Mouse (Mus musculus): ENCODE data around the gene Rcor1. TPM values are rescaled to one million over a fixed set of nuclear protein-coding genes. Genes with fewer than 3 reads are reported as not detected.

Rcor1 gene
- total RNA-seq, 4 experiments from 2014 or later = 5.5 to 6.9 (median 5.8) TPM

DNA sequence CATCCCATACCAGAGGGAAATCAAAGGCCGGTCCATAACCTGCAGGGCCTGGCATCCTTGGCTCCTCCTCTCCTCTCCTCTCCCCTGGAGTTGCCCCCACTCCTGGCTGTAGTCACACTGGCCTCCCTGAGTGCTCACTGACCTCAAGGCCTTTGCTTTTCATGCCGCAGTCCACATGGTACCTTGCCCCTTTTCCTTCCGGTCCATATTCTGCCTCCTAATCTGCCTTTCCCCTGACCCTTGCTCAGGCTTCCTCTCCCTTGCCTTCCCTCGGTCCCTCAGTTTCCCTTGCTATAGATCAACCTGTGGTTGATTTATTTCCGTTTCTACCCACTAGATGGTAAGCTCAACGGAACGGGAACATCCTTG lies 122.8 kb downstream of the Rcor1 start:
- DNase-seq (ENCODE audit: low spot score in 2 of 2) = no peak

DNA sequence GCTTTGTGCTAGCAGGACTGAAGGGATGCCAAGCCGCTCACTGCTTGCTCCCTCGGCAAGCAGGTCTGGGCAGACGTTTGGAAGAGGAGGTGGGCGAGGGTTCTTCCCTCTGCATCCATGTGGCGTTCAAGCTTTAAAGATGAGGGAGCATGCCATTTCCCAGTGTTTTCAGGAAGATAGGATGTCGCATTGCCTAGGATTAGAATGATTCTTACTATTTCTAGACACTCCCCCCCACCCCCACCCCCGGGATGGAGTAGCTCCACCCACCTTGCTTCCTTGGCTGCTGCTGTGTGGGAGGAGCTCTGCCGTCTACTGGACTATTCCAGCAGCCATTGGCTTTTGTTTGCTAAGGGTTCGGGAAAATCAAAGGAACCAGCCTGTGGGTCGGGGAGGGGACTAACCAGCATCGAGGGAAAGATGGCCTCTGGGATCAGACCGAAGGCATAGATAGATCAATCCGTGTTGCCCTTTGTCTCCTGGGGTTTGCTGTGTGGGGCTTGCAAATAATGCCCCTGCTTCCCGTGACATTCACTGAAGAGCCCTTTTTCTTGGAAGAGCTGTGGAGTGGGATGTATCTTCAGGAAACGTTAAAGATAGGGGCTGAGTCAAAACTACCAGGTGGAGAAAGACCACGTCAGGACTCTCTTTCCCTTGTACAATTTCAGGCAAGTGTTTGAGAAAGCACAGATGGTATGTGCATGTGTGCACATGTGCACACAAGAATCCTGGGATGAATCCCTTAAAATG lies 123.3 kb downstream of the Rcor1 start:
- no peak for DNase-seq (ENCODE audit: low spot score in 2 of 2)

DNA sequence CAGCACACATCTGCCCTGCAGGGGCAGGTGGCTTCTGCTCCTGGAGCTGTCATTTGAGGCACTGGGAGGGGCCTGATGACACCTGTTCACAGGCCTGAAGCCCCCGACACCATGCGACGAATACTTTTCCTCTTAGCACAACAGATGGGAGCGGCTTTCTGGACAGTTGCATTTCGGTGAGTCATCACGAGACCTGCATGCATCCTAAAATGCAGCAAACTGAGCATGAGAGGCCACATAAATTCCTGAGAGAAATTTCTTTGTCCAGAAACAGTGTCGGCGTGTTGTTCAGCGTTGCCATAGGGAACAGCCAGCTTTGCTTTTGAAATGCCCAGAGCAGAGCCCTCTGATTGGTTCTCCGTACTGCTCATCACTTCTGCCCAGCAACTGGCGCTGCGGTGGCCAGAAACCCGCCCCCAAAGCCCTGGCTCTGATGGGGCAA lies 125.2 kb downstream of the Rcor1 start:
- peak; percentile 81 to 83 for DNase-seq (ENCODE audit: low spot score in 2 of 2)

DNA sequence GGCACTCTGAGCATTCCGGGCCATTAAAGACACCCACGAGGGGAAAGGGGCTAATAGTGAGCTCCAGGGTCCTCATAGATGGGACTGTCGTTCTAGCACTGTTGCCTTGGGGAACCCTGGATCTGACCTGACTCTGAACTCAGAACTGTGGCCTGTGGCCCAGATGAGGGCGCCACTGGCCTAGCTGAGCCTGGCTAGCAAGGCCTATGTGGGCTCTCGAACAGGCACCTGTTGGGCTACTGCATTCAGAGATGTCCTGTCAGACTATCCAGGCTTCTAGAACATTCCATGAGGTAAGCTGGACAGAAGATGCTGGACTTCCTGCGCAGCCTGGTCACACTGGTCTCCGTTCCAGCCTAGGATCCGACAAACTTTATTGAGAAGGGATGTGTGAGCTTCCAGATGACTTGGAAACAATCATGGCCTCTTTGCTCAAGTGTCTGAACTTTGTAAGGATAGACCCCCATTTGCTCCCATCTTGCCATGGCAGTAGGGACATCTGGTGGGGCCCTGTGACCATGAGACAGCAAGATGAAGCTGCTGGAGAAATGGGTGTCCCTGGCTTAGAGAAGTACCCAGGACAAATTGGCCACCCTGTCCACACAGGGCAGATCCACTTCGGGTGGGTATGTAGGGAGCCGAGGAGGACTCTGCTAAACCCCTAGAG lies 126.1 kb downstream of the Rcor1 start:
- DNase-seq (ENCODE audit: low spot score in 2 of 2) = no peak

Other genes starting within 250 kb of the Rcor1 start
- under 1 TPM in 2 of 4 experiments, not detected in 2; 0.35 to 0.52 TPM for gene Mok, start 198.4 kb upstream of the Rcor1 start, total RNA-seq (2022)
- gene Zfp839, start 189.1 kb upstream of the Rcor1 start, total RNA-seq (2022) = 1 to 10 TPM; 7.8 to 9.6 (median 8.4) TPM
- gene Cinp, start 150.2 kb upstream of the Rcor1 start, total RNA-seq (2022) = 10 to 100 TPM; 22.3 to 24.5 (median 22.8) TPM
- 1 to 10 TPM; 2.8 to 3.2 (median 2.8) TPM for gene Tecpr2, start 150.1 kb upstream of the Rcor1 start, total RNA-seq (2022)
- 100 to 1,000 TPM; 147 to 209 (median 152) TPM for gene Ankrd9, start 60.3 kb upstream of the Rcor1 start, total RNA-seq (2022)
- gene Traf3, start 127.0 kb downstream of the Rcor1 start, total RNA-seq (2022) = 10 to 100 TPM in 3 of 4 experiments, 1 to 10 TPM in 1; 8.7 to 20.0 (median 12.9) TPM
- not detected for gene 4930595D18Rik, start 145.1 kb downstream of the Rcor1 start, total RNA-seq (2022)
- gene Amn, start 231.7 kb downstream of the Rcor1 start, total RNA-seq (2022) = not detected

Data from gastrocnemius, adult 8-10 months (tissue).